Mouse (Mus musculus): ENCODE measurements around the gene Rara. TPM values are rescaled to one million over a fixed set of nuclear protein-coding genes. Genes with fewer than 3 reads are reported as not detected.
"Not testable (repeated sequence)": the region's sequence is repeated elsewhere in the genome, so short reads cannot be mapped to it uniquely, and the experiment has no call there.

The Rara gene
- polyA plus RNA-seq, 1 experiment from 2014 or later: 46.4 TPM

DNA sequence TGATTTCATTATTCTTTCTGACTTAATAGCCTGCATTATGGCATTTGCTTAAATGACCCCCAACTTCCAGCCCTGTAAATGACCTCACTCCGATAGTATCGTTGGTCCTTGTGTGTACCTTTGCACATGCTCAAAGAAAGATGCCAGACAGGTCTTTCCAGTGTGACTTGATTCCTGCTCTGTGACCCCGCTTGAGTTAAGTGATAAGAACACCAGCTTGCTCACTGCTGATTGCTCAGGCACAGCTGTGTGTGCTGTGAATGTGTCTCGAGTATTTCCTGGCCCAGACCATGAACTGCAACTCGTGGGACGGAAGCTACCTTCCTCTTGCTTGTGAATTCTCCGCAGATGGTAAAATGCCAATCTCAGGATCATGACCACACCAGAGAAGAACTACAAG, 22.6 kb upstream of the Rara start:
- Histone ChIP-seq H3K27me3 (replicated peaks; ENCODE audit: control insufficient read depth, insufficient read depth, low read length) (no peaks in the 10 kb centered on the region), H3K9me3 (ENCODE audit: control insufficient read depth, low read length) (no peaks in the 10 kb centered on the region), H3K4me2 (ENCODE audit: low read depth, low read length) (no peak overlapping the region), H3K9ac (ENCODE audit: low read depth, low read length) (no peak overlapping the region), H3K4me1 (ENCODE audit: control insufficient read depth, insufficient read depth, low read length) (peaks cover 18% of the 10 kb centered on the region), H3K4me3 (ENCODE audit: low read depth, low read length) (no peak overlapping the region), H3K27ac (replicated peaks; ENCODE audit: low read depth, low read length) (no peak overlapping the region), H3K36me3 (ENCODE audit: control insufficient read depth, insufficient read depth, low read length) (peaks cover 18% of the 10 kb centered on the region)
- ATAC-seq (ENCODE audit: low read depth): no peak
- peak; percentile 61 for DNase-seq (ENCODE audit: low spot score)
- WGBS: 75% methylated on average over 7 of the region's 7 CpGs

DNA sequence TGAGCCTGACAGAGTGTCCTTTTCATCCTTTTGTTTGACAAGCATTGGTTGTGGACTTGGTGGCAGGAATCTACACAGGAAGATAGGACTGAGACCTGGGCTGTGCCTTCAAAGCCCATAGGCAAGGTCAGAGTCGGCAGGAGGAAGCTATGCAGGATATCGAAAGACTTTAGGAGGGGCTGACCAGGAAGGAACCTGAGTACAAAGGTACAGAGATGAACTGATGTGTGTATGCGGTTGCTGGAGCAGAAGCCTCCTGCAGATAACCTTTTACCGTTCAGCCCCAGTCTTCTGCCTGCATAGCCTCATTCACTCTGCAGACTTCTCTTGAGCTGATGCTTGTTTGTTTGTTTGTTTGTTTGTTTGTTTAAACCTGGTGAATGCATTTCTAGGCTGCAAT, 22.0 kb upstream of the Rara start:
- ATAC-seq (ENCODE audit: low read depth): no peak
- Histone ChIP-seq H3K4me2 (ENCODE audit: low read depth, low read length) (no peak overlapping the region), H3K4me1 (ENCODE audit: control insufficient read depth, insufficient read depth, low read length) (peaks cover 18% of the 10 kb centered on the region), H3K9ac (ENCODE audit: low read depth, low read length) (no peak overlapping the region), H3K36me3 (ENCODE audit: control insufficient read depth, insufficient read depth, low read length) (peaks cover 14% of the 10 kb centered on the region), H3K27ac (replicated peaks; ENCODE audit: low read depth, low read length) (no peak overlapping the region), H3K27me3 (replicated peaks; ENCODE audit: control insufficient read depth, insufficient read depth, low read length) (no peaks in the 10 kb centered on the region), H3K9me3 (ENCODE audit: control insufficient read depth, low read length) (no peaks in the 10 kb centered on the region), H3K4me3 (ENCODE audit: low read depth, low read length) (no peak overlapping the region)
- DNase-seq (ENCODE audit: low spot score): no peak
- 82% methylated on average over 4 of the region's 4 CpGs for WGBS

DNA sequence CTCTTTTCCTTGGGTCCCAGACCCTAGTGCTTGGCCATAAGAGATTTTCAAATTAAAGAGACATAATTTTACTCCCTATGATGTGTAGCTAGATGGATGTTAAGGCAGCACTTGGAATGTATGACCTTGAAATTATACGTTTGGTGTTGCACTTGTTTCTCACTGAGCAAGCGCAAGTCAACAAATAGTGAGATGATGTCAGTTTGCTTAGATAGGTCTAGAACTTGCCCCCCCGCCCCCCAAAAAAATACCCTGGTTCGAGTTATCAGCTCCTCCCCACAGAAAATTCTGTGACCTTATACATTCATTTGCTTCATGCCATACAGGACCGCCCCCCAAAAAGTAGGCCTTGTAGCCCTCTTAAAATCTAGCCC, 20.6 kb upstream of the Rara start:
- ATAC-seq (ENCODE audit: low read depth) (no peak), DNase-seq (ENCODE audit: low spot score) (no peak)
- H3K9me3 ChIP-seq (ENCODE audit: control insufficient read depth, low read length): no peaks in the 10 kb centered on the region
- H3K9ac ChIP-seq (ENCODE audit: low read depth, low read length): peak overlapping the region; percentile 41; the same call in 1 of the 2 replicates
- H3K4me3 ChIP-seq (ENCODE audit: low read depth, low read length): peak overlapping the region; percentile 65
- 56% methylated on average over 5 of the region's 5 CpGs for WGBS
- H3K4me1 ChIP-seq (ENCODE audit: control insufficient read depth, insufficient read depth, low read length): peaks cover 18% of the 10 kb centered on the region
- H3K27me3 ChIP-seq (replicated peaks; ENCODE audit: control insufficient read depth, insufficient read depth, low read length): no peaks in the 10 kb centered on the region
- peak overlapping the region; percentile 98 for H3K4me2 ChIP-seq (ENCODE audit: low read depth, low read length)
- H3K36me3 ChIP-seq (ENCODE audit: control insufficient read depth, insufficient read depth, low read length): peaks cover 11% of the 10 kb centered on the region; the same call in 1 of the 2 replicates
- H3K27ac ChIP-seq (replicated peaks; ENCODE audit: low read depth, low read length): no peak overlapping the region

DNA sequence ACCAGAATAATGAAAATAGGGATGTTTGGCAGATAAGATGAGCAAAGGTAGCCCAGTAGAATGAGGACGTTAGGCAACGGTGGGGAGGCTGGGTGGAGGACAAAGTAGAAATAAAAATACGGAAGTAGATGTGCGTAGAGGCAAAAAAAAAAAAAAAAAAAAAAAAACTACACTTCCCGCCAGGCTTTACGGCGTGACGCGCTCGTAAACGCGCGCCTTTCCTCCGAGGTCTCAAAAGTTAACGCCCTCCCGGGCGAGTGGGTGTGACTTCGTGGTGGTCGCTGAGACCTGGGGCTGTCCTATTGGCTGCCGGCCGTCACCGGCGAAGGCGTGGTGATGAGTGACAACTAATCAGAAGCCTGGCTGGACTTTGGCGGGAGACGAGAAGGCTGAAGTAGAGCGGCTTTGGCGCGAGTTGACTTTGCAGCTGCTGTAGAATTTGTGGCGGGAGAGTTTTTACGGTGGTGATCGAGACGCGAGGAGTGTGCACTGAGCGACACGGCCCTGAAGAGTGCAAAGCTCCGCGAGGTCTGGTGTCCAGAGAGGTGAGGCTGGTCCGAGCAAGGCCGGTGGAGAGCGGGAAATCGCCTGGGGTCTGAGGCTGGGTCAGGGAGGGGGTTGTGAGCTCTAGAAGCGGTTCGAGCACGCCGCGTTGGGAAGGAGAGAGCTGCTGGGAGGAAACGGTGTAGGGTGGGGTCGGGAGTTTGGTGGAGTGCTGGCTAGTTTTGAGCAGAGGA, 20.0 kb upstream of the Rara start, which contains the start of gene Cdc6:
Gene Cdc6 (plus strand): TSS at position 365 of the 737 bp plus-strand sequence.
- no peak within 1 kb of the TSS; the same call in 1 of the 2 replicates for H3K27ac ChIP-seq (replicated peaks; ENCODE audit: low read depth, low read length)
- H3K4me2 ChIP-seq (ENCODE audit: low read depth, low read length): peak within 1 kb of the TSS; percentile 98
- H3K4me1 ChIP-seq (ENCODE audit: control insufficient read depth, insufficient read depth, low read length): peaks cover 14% of the 10 kb centered on the region
- H3K36me3 ChIP-seq (ENCODE audit: control insufficient read depth, insufficient read depth, low read length): peaks cover 16% of the 10 kb centered on the region
- H3K4me3 ChIP-seq (ENCODE audit: low read depth, low read length): peak within 1 kb of the TSS; percentile 65
- under 1% methylated on average over 47 of the region's 49 CpGs for WGBS
- DNase-seq (ENCODE audit: low spot score): peak; percentile 100
- peak; percentile 98 for ATAC-seq (ENCODE audit: low read depth)
- peak within 1 kb of the TSS; percentile 66 for H3K9ac ChIP-seq (ENCODE audit: low read depth, low read length)
- no peaks in the 10 kb centered on the region for H3K27me3 ChIP-seq (replicated peaks; ENCODE audit: control insufficient read depth, insufficient read depth, low read length)
- no peaks in the 10 kb centered on the region for H3K9me3 ChIP-seq (ENCODE audit: control insufficient read depth, low read length)

DNA sequence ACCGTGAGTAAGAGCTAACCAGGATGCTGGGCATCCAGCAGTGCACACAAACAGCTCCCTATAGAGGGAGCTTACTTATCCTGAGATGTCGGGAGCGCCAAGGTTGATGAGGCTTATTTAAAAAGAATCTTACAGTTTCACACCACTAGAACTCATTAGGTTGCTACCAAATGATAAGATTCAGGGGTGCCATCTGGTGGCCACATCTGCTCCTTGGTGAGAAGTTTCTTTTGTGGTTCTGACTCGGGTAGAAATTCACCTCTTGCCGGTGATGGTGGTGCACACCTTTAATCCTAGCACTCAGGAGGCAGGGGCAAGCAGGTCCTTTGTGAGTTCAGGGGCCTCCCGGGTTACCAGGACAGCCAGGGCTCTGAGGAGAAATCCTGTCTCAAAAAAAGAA, 18.0 kb upstream of the Rara start:
- peaks cover 9% of the 10 kb centered on the region for H3K4me1 ChIP-seq (ENCODE audit: control insufficient read depth, insufficient read depth, low read length)
- peaks cover 23% of the 10 kb centered on the region for H3K36me3 ChIP-seq (ENCODE audit: control insufficient read depth, insufficient read depth, low read length)
- 34% methylated on average over 6 of the region's 6 CpGs for WGBS
- peak overlapping the region; percentile 98 for H3K4me2 ChIP-seq (ENCODE audit: low read depth, low read length)
- 0 out of 2 replicates have a peak overlapping the region, but pooled peaks have one; percentile 9 for H3K4me3 ChIP-seq (ENCODE audit: low read depth, low read length)
- H3K27me3 ChIP-seq (replicated peaks; ENCODE audit: control insufficient read depth, insufficient read depth, low read length): no peaks in the 10 kb centered on the region
- ATAC-seq (ENCODE audit: low read depth) (no peak), DNase-seq (ENCODE audit: low spot score) (peak; percentile 80)
- H3K9me3 ChIP-seq (ENCODE audit: control insufficient read depth, low read length): no peaks in the 10 kb centered on the region
- H3K27ac ChIP-seq (replicated peaks; ENCODE audit: low read depth, low read length): no peak overlapping the region
- no peak overlapping the region for H3K9ac ChIP-seq (ENCODE audit: low read depth, low read length)

DNA sequence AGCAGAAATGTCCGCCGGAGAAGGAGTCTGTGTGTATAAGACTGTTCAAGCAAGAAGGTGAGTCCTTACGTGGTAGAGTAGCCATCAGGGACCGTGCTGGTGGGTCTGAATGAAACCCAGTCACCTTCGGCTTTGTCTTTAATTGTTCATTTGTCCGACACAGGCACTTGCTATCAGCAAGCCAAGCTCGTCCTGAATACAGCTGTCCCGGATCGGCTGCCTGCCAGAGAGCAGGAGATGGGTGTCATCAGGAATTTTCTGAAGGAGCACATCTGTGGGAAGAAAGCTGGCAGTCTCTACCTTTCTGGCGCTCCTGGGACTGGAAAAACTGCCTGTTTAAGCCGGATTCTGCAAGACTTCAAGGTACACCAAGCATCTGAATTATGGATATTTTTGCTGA, 17.2 kb upstream of the Rara start:
- no peak overlapping the region for H3K4me3 ChIP-seq (ENCODE audit: low read depth, low read length)
- 90% methylated on average over 11 of the region's 11 CpGs for WGBS
- no peak overlapping the region for H3K9ac ChIP-seq (ENCODE audit: low read depth, low read length)
- H3K4me1 ChIP-seq (ENCODE audit: control insufficient read depth, insufficient read depth, low read length): peaks cover 9% of the 10 kb centered on the region
- peaks cover 29% of the 10 kb centered on the region for H3K36me3 ChIP-seq (ENCODE audit: control insufficient read depth, insufficient read depth, low read length)
- no peaks in the 10 kb centered on the region for H3K27me3 ChIP-seq (replicated peaks; ENCODE audit: control insufficient read depth, insufficient read depth, low read length)
- ATAC-seq (ENCODE audit: low read depth) (no peak), DNase-seq (ENCODE audit: low spot score) (no peak)
- H3K27ac ChIP-seq (replicated peaks; ENCODE audit: low read depth, low read length): no peak overlapping the region
- no peak overlapping the region for H3K4me2 ChIP-seq (ENCODE audit: low read depth, low read length)
- H3K9me3 ChIP-seq (ENCODE audit: control insufficient read depth, low read length): no peaks in the 10 kb centered on the region

DNA sequence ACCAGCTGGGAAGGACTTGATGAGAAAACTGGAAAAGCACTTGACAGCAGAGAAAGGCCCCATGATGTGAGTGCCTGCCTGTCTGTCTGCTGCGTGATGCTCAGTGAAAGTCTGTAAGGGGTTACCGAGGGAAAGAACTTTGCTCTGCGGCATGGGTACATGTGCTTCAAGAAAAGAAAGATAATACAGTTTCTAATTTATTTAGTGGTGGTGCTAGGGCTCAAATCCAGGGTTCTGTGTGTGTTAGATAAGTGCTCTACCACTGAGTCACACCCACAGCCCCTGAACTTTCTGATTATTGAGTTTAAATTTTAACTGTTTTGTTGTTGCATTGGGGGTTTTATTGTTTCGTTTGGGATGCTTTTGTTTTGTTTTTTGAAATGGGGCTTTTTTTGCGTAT, 16.1 kb upstream of the Rara start:
- Histone ChIP-seq H3K4me2 (ENCODE audit: low read depth, low read length) (no peak overlapping the region), H3K27ac (replicated peaks; ENCODE audit: low read depth, low read length) (no peak overlapping the region), H3K27me3 (replicated peaks; ENCODE audit: control insufficient read depth, insufficient read depth, low read length) (no peaks in the 10 kb centered on the region), H3K9me3 (ENCODE audit: control insufficient read depth, low read length) (no peaks in the 10 kb centered on the region), H3K4me3 (ENCODE audit: low read depth, low read length) (no peak overlapping the region), H3K36me3 (ENCODE audit: control insufficient read depth, insufficient read depth, low read length) (peaks cover 36% of the 10 kb centered on the region), H3K9ac (ENCODE audit: low read depth, low read length) (no peak overlapping the region), H3K4me1 (ENCODE audit: control insufficient read depth, insufficient read depth, low read length) (peaks cover 9% of the 10 kb centered on the region)
- DNase-seq (ENCODE audit: low spot score) (no peak), ATAC-seq (ENCODE audit: low read depth) (no peak)
- WGBS: 80% methylated on average over 5 of the region's 5 CpGs

DNA sequence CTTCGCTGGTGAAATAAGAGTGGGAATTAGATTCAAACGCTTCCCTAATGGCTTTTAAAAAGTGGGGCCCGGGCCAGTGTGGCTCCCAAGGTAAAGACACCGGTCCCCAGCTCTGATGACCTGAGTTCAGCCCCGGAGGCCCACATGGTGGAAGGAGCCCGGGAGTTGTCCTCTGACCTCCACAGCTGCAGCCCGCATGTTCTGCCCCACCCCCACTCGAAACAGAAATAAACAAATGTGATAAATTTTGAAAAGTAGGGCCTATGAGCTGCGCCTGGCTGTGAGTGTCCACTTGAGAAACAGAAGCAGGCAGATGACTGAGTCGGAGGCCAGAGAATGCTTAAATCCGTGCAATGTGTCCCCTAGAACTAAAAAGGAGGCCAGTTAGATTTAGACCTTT, 13.4 kb upstream of the Rara start:
- Histone ChIP-seq H3K4me1 (ENCODE audit: control insufficient read depth, insufficient read depth, low read length) (no peaks in the 10 kb centered on the region; the same call in 1 of the 2 replicates), H3K27ac (replicated peaks; ENCODE audit: low read depth, low read length) (no peak overlapping the region), H3K9me3 (ENCODE audit: control insufficient read depth, low read length) (no peaks in the 10 kb centered on the region), H3K4me3 (ENCODE audit: low read depth, low read length) (no peak overlapping the region), H3K27me3 (replicated peaks; ENCODE audit: control insufficient read depth, insufficient read depth, low read length) (no peaks in the 10 kb centered on the region), H3K9ac (ENCODE audit: low read depth, low read length) (no peak overlapping the region), H3K4me2 (ENCODE audit: low read depth, low read length) (no peak overlapping the region), H3K36me3 (ENCODE audit: control insufficient read depth, insufficient read depth, low read length) (peaks cover 46% of the 10 kb centered on the region)
- 64% methylated on average over 11 of the region's 11 CpGs for WGBS
- ATAC-seq (ENCODE audit: low read depth) (no peak), DNase-seq (ENCODE audit: low spot score) (no peak)

GRCm38 (mm10) chr11:98916376-98916775, 11.2 kb upstream of the Rara start:
- not testable (repeated sequence) for H3K27ac ChIP-seq (replicated peaks; ENCODE audit: low read depth, low read length); H3K27me3 ChIP-seq (replicated peaks; ENCODE audit: control insufficient read depth, insufficient read depth, low read length); H3K9me3 ChIP-seq (ENCODE audit: control insufficient read depth, low read length); ATAC-seq (ENCODE audit: low read depth); H3K4me2 ChIP-seq (ENCODE audit: low read depth, low read length); H3K4me1 ChIP-seq (ENCODE audit: control insufficient read depth, insufficient read depth, low read length); H3K9ac ChIP-seq (ENCODE audit: low read depth, low read length); H3K4me3 ChIP-seq (ENCODE audit: low read depth, low read length); DNase-seq (ENCODE audit: low spot score)
- 89% methylated on average over 3 of the region's 3 CpGs for WGBS
- peaks cover 51% of the 10 kb centered on the region for H3K36me3 ChIP-seq (ENCODE audit: control insufficient read depth, insufficient read depth, low read length)
